In genomic region chr19:57359701-57360326, GRCm38 (mm10) we compare ENCODE assay signal across 8 mouse cellular contexts. TPM values are rescaled to one million over a fixed set of nuclear protein-coding genes. Genes with fewer than 3 reads are reported as not detected.
DNase-seq lines count a peak whose midpoint lies in the region; ATAC-seq and TF ChIP-seq lines count a peak whose summit lies in the region.

No protein-coding gene starts in this region.

- H3K27ac ChIP-seq in kidney, embryonic 16.5 days (ENCODE audit: low read length), result peak overlapping the region; percentile 76
- H3K27ac ChIP-seq in midbrain, postnatal 0 days (ENCODE audit: low read depth, low read length), result peak overlapping the region; percentile 96

- H3K27me3 ChIP-seq in erythroblast, embryonic 14.5 days (ENCODE audit: control insufficient read depth), result no peaks in the 10 kb centered on the region
- no peaks in the 10 kb centered on the region for H3K27me3 ChIP-seq in kidney, embryonic 16.5 days (ENCODE audit: insufficient read depth, low read length)
- H3K27me3 ChIP-seq in midbrain, postnatal 0 days (ENCODE audit: insufficient read depth, low read length), result no peaks in the 10 kb centered on the region

- peak overlapping the region; percentile 50 for H3K9ac ChIP-seq in kidney, embryonic 16.5 days (replicated peaks; ENCODE audit: low read length)
- 0 out of 2 replicates have a peak overlapping the region, but pooled peaks have one; percentile 99 for H3K9ac ChIP-seq in midbrain, postnatal 0 days (replicated peaks; ENCODE audit: low read length, poor library complexity, severe bottlenecking)

- no peaks in the 10 kb centered on the region for H3K9me3 ChIP-seq in erythroblast, embryonic 14.5 days (ENCODE audit: control insufficient read depth, low read length)
- H3K9me3 ChIP-seq in kidney, embryonic 16.5 days (ENCODE audit: low read length), result no peaks in the 10 kb centered on the region
- H3K9me3 ChIP-seq in midbrain, postnatal 0 days (ENCODE audit: low read length), result no peaks in the 10 kb centered on the region

- peaks cover 78% of the 10 kb centered on the region for H3K4me1 ChIP-seq in erythroblast, embryonic 14.5 days (ENCODE audit: control insufficient read depth)
- peaks cover 56% of the 10 kb centered on the region for H3K4me1 ChIP-seq in kidney, embryonic 16.5 days (ENCODE audit: insufficient read depth, low read length)
- H3K4me1 ChIP-seq in midbrain, postnatal 0 days (ENCODE audit: insufficient read depth, low read length), result peaks cover 17% of the 10 kb centered on the region

- peak overlapping the region; percentile 63 for H3K4me2 ChIP-seq in kidney, embryonic 16.5 days (replicated peaks; ENCODE audit: low read depth, low read length)
- peak overlapping the region; percentile 64 for H3K4me2 ChIP-seq in midbrain, postnatal 0 days (ENCODE audit: low read depth, low read length, poor library complexity, severe bottlenecking)

- ATAC-seq in kidney, embryonic 16.5 days (ENCODE audit: low FRiP score, low TSS enrichment), result no peak
- no peak for ATAC-seq in midbrain, postnatal 0 days (ENCODE audit: low FRiP score)

- 42% methylated on average over 10 of the region's 10 CpGs for WGBS in kidney, embryonic 16.5 days
- 30% methylated on average over 10 of the region's 10 CpGs for WGBS in midbrain, postnatal 0 days

- peak overlapping the region; percentile 95 for H3K4me3 ChIP-seq in erythroblast, embryonic 14.5 days (replicated peaks)
- peak overlapping the region; percentile 93 for H3K4me3 ChIP-seq in kidney, embryonic 16.5 days (ENCODE audit: low read length)
- peak overlapping the region; percentile 98 for H3K4me3 ChIP-seq in midbrain, postnatal 0 days (ENCODE audit: low read depth, low read length)

- peak; percentile 55 for TF ChIP-seq CTCF in midbrain, postnatal 0 days (IDR thresholded peaks at IDR 0.05)

- peak; percentile 44 for DNase-seq in layer of hippocampus, adult 11-12 months (ENCODE audit: low spot score)
- no peak for DNase-seq in layer of hippocampus, adult 9-11 months
- DNase-seq in T-cell, adult 2 months (ENCODE audit: low spot score), result peak; percentile 36
- DNase-seq in midbrain, postnatal 0 days (ENCODE audit: low spot score), result peak; percentile 21
- DNase-seq in urinary bladder, postnatal 10 days (ENCODE audit: low spot score), result no peak
- no peak for DNase-seq in frontal cortex, postnatal 14 days (ENCODE audit: low spot score in 2 of 2)

- H3K36me3 ChIP-seq in erythroblast, embryonic 14.5 days (ENCODE audit: control insufficient read depth), result peaks cover 7% of the 10 kb centered on the region
- H3K36me3 ChIP-seq in kidney, embryonic 16.5 days (ENCODE audit: insufficient read depth, low read length), result no peaks in the 10 kb centered on the region
- H3K36me3 ChIP-seq in midbrain, postnatal 0 days (ENCODE audit: insufficient read depth, low read length), result no peaks in the 10 kb centered on the region

RNA-seq across cellular contexts. Expression of gene Fam160b1, which starts 0.7 kb away (rescaled TPM):
- polyA plus RNA-seq in erythroblast, embryonic 14.5 days (2012), result 0.17 and 0.19 TPM in 2 replicates
- 13.1 and 14.3 TPM in 2 replicates for polyA plus RNA-seq in kidney, embryonic 16.5 days (2015; fragmentation: Nextera tagmentation; extraction: Ambion mirVana)
- total RNA-seq in midbrain, postnatal 0 days (2014; rRNA removed), result 19.9 and 22.4 TPM in 2 replicates
- polyA plus RNA-seq in midbrain, postnatal 0 days (2015; fragmentation: Nextera tagmentation; extraction: Ambion mirVana), result 10.7 and 11.0 TPM in 2 replicates

RNA-seq across cellular contexts. Expression of gene Ablim1, which starts 45.1 kb away (rescaled TPM):
- 0.01 and 0.02 TPM in 2 replicates for polyA plus RNA-seq in erythroblast, embryonic 14.5 days (2012)
- polyA plus RNA-seq in kidney, embryonic 16.5 days (2015; fragmentation: Nextera tagmentation; extraction: Ambion mirVana), result 39.3 and 43.2 TPM in 2 replicates
- 81.2 and 104 TPM in 2 replicates for total RNA-seq in midbrain, postnatal 0 days (2014; rRNA removed)
- 50.7 and 53.2 TPM in 2 replicates for polyA plus RNA-seq in midbrain, postnatal 0 days (2015; fragmentation: Nextera tagmentation; extraction: Ambion mirVana)

Comparison
In these comparisons a context has a peak if more than half of its experiments do, and no peak if none do; other contexts are left out.
1. DNase-seq: peak in layer of hippocampus, adult 11-12 months (single experiment), T-cell, adult 2 months (single experiment) and midbrain, postnatal 0 days (single experiment); none in layer of hippocampus, adult 9-11 months (single experiment), urinary bladder, postnatal 10 days (single experiment) and frontal cortex, postnatal 14 days (0 of 2).
2. RNA of gene Ablim1, which starts 45.1 kb away (polyA plus RNA-seq): 50.7 to 53.2 TPM in midbrain, postnatal 0 days and 39.3 to 43.2 TPM in kidney, embryonic 16.5 days; 0.01 to 0.02 TPM in erythroblast, embryonic 14.5 days; every median in the first group is over 10 times any median in the second.
3. Peak in every context shown above with its lines, with median percentiles within 50 percentile points of each other: H3K4me3 ChIP-seq.